In the genomic region with DNA sequence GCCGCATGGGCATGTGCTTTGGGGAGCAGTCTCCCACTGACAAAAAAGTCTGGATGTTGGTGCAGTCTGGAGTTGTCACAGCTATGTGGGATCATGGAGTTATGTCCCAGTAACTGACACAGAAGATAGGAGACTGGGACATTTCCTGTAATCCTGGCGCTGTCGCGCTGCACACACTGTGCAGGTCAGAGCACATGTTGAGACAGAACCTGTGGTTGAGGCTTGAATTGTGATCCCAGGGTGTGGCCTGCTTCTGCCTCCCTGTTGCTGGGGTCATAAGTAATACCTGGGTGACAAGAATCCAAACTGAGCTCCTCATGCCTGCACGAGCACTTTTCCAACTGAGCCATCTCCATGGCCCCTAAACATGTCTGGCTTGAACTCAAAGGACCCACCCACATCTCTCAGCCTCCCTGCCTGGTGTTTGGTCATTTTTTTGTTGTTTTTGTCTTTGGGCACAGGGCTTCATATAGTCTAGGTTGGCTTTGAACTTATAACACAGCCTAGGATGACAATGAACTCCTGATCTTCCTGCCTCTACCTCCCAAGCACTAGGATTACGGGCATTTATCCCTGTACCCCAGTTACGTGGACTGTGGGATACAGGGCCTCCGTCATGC, we compare ENCODE assay signal across 22 mouse cellular contexts. TPM values are rescaled to one million over a fixed set of nuclear protein-coding genes. Genes with fewer than 3 reads are reported as not detected.
"Had no signal": no experiment of that assay in that cellular context is flagged by ENCODE, and none has a peak within 500 bp of the region (broad histone marks: within the 10 kb centered on the region; RNA-seq: fewer than 3 reads in every experiment).

No protein-coding gene starts in this region.

- H3K9me3 ChIP-seq: kidney, embryonic 15.5 days; limb, embryonic 15.5 days; midbrain, embryonic 13.5 days; neural tube, embryonic 15.5 days had no signal

- H3K27ac ChIP-seq: kidney, embryonic 15.5 days; limb, embryonic 15.5 days; midbrain, embryonic 13.5 days; neural tube, embryonic 15.5 days had no signal

- ATAC-seq: lung, postnatal 0 days; midbrain, embryonic 13.5 days had no signal

- H3K4me2 ChIP-seq: kidney, embryonic 15.5 days; limb, embryonic 15.5 days; midbrain, embryonic 13.5 days; neural tube, embryonic 15.5 days had no signal

- H3K9ac ChIP-seq: kidney, embryonic 15.5 days; limb, embryonic 15.5 days; midbrain, embryonic 13.5 days; neural tube, embryonic 15.5 days had no signal

- DNase-seq: kidney, adult 2 months; kidney, postnatal 14 days; layer of hippocampus, postnatal 36 days; lung, adult 2 months; lung, postnatal 36 days; right cerebral cortex, adult 18-20 months; right cerebral cortex, postnatal 25 days; thymus, postnatal 4 days had no signal

- H3K4me3 ChIP-seq: kidney, embryonic 15.5 days; limb, embryonic 15.5 days; midbrain, embryonic 13.5 days; neural tube, embryonic 15.5 days had no signal

- H3K27me3 ChIP-seq: kidney, embryonic 15.5 days; limb, embryonic 15.5 days; midbrain, embryonic 13.5 days; neural tube, embryonic 15.5 days had no signal

RNA-seq across cellular contexts. Expression of gene Gm45808, which starts 5.7 kb away (rescaled TPM):
- total RNA-seq: megakaryocyte progenitor cell, adult 5-6 weeks had no signal
- polyA plus RNA-seq: kidney, embryonic 15.5 days; large intestine, adult 2 months; limb, embryonic 11.5 days; limb, embryonic 15.5 days; lung, adult 2 months; lung, postnatal 0 days; midbrain, embryonic 13.5 days; midbrain, postnatal 0 days; neural tube, embryonic 11.5 days; neural tube, embryonic 15.5 days; small intestine, adult 2 months; stomach, embryonic 14.5 days had no signal

RNA-seq across cellular contexts. Expression of gene Tulp2, which starts 10.7 kb away (rescaled TPM):
- total RNA-seq: layer of hippocampus, postnatal 36 days; left cerebral cortex, adult 8-10 months; left cerebral cortex, postnatal 25 days; midbrain, postnatal 0 days had no signal
- polyA plus RNA-seq: small intestine, adult 2 months had no signal
